Mouse (Mus musculus): Measurements from ENCODE around the gene Eif3g.

DNA sequence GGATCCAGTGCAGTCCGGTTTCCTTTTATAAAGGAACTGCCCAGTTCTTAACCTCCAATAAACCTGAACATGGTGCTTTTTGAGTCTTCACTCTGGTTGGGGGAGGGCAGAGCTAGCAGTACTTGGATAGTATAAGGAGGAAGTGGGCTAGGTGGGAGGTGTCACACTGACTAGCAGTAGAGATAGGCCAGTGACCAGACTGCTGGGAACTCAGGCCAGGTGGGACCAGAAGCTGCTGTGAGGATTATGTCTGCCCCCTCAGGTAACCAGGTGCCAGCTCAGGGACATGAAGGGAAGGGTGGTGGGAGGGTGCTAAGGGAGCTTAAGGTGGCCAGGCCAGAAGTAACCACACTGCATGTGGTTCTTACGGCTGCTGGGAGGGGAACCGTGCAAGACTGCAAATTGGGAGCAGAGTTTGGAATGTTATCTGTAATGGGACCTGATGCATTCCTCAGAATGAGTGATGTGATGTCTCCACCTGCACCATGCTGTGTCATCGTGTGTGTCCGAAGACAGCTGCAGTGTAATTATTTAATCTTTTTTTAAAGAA is 6.2 kb downstream of the Eif3g start:
- TF ChIP-seq EP300 (IDR thresholded peaks at IDR 0.05; ENCODE audit: low read depth) (no peak), CTCF (IDR thresholded peaks at IDR 0.05; ENCODE audit: low read depth) (no peak)
